Mouse (Mus musculus): Measurements from ENCODE around the gene Dmap1. TPM values are rescaled to one million over a fixed set of nuclear protein-coding genes. Genes with fewer than 3 reads are reported as not detected.

Dmap1 gene
- polyA plus RNA-seq, 1 experiment from 2014 or later = 59.0 TPM

- H3K4me2 ChIP-seq = no peak overlapping the region
- H3K4me3 ChIP-seq (ENCODE audit: low read depth, low read length) = no peak overlapping the region
- DNase-seq (ENCODE audit: low spot score) (no peak), ATAC-seq (replicated peaks; ENCODE audit: low FRiP score) (no peak)
- H3K9me3 ChIP-seq (ENCODE audit: control insufficient read depth, low read length) = no peaks in the 10 kb centered on the region
- no peak overlapping the region for H3K9ac ChIP-seq (ENCODE audit: low read depth, low read length)
- WGBS = 92% methylated on average over 4 of the region's 4 CpGs
- H3K27ac ChIP-seq (ENCODE audit: low read depth, low read length) = no peak overlapping the region
- H3K36me3 ChIP-seq (ENCODE audit: control insufficient read depth, insufficient read depth, low read length) = no peaks in the 10 kb centered on the region; the same call in 1 of the 2 replicates
- H3K27me3 ChIP-seq (replicated peaks; ENCODE audit: control insufficient read depth, insufficient read depth, low read length) = no peaks in the 10 kb centered on the region
- peaks cover 20% of the 10 kb centered on the region for H3K4me1 ChIP-seq (replicated peaks; ENCODE audit: control insufficient read depth, insufficient read depth, low read length)
Observed at GRCm38 (mm10) chr4:117636152-117636551, 45.9 kb downstream of the Dmap1 start.

GRCm38 (mm10) chr4:117634642-117635041 is 47.4 kb downstream of the Dmap1 start:
- Histone ChIP-seq H3K27me3 (replicated peaks; ENCODE audit: control insufficient read depth, insufficient read depth, low read length) (no peaks in the 10 kb centered on the region), H3K4me1 (replicated peaks; ENCODE audit: control insufficient read depth, insufficient read depth, low read length) (peaks cover 20% of the 10 kb centered on the region), H3K4me3 (ENCODE audit: low read depth, low read length) (no peak overlapping the region), H3K36me3 (ENCODE audit: control insufficient read depth, insufficient read depth, low read length) (no peaks in the 10 kb centered on the region), H3K9ac (ENCODE audit: low read depth, low read length) (no peak overlapping the region), H3K27ac (ENCODE audit: low read depth, low read length) (no peak overlapping the region), H3K4me2 (peak overlapping the region; percentile 11; the same call in 1 of the 2 replicates), H3K9me3 (ENCODE audit: control insufficient read depth, low read length) (no peaks in the 10 kb centered on the region)
- no peak for DNase-seq (ENCODE audit: low spot score)
- 40% methylated on average over 7 of the region's 7 CpGs for WGBS
- peak; percentile 86 for ATAC-seq (replicated peaks; ENCODE audit: low FRiP score)

GRCm38 (mm10) chr4:117633527-117633926 is 48.5 kb downstream of the Dmap1 start:
- 72% methylated on average over 5 of the region's 5 CpGs for WGBS
- Histone ChIP-seq H3K4me3 (ENCODE audit: low read depth, low read length) (no peak overlapping the region), H3K9ac (ENCODE audit: low read depth, low read length) (no peak overlapping the region), H3K9me3 (ENCODE audit: control insufficient read depth, low read length) (no peaks in the 10 kb centered on the region), H3K4me2 (no peak overlapping the region), H3K36me3 (ENCODE audit: control insufficient read depth, insufficient read depth, low read length) (no peaks in the 10 kb centered on the region), H3K4me1 (replicated peaks; ENCODE audit: control insufficient read depth, insufficient read depth, low read length) (peaks cover 20% of the 10 kb centered on the region), H3K27me3 (replicated peaks; ENCODE audit: control insufficient read depth, insufficient read depth, low read length) (no peaks in the 10 kb centered on the region), H3K27ac (ENCODE audit: low read depth, low read length) (no peak overlapping the region)
- ATAC-seq (replicated peaks; ENCODE audit: low FRiP score) (no peak), DNase-seq (ENCODE audit: low spot score) (no peak)

GRCm38 (mm10) chr4:117630053-117630670 is 51.9 kb downstream of the Dmap1 start:
- H3K4me1 ChIP-seq (replicated peaks; ENCODE audit: control insufficient read depth, insufficient read depth, low read length) = peaks cover 7% of the 10 kb centered on the region
- no peak overlapping the region for H3K9ac ChIP-seq (ENCODE audit: low read depth, low read length)
- WGBS = 71% methylated on average over 6 of the region's 6 CpGs
- DNase-seq (ENCODE audit: low spot score) = no peak
- H3K36me3 ChIP-seq (ENCODE audit: control insufficient read depth, insufficient read depth, low read length) = no peaks in the 10 kb centered on the region
- no peaks in the 10 kb centered on the region for H3K9me3 ChIP-seq (ENCODE audit: control insufficient read depth, low read length)
- no peak overlapping the region for H3K4me3 ChIP-seq (ENCODE audit: low read depth, low read length)
- no peak for ATAC-seq (replicated peaks; ENCODE audit: low FRiP score)
- no peaks in the 10 kb centered on the region for H3K27me3 ChIP-seq (replicated peaks; ENCODE audit: control insufficient read depth, insufficient read depth, low read length)
- H3K4me2 ChIP-seq = no peak overlapping the region
- H3K27ac ChIP-seq (ENCODE audit: low read depth, low read length) = no peak overlapping the region

- Histone ChIP-seq H3K4me3 (ENCODE audit: low read depth, low read length) (no peak overlapping the region), H3K4me2 (no peak overlapping the region), H3K36me3 (ENCODE audit: control insufficient read depth, insufficient read depth, low read length) (no peaks in the 10 kb centered on the region), H3K4me1 (replicated peaks; ENCODE audit: control insufficient read depth, insufficient read depth, low read length) (no peaks in the 10 kb centered on the region), H3K9me3 (ENCODE audit: control insufficient read depth, low read length) (no peaks in the 10 kb centered on the region), H3K27me3 (replicated peaks; ENCODE audit: control insufficient read depth, insufficient read depth, low read length) (no peaks in the 10 kb centered on the region), H3K9ac (ENCODE audit: low read depth, low read length) (no peak overlapping the region), H3K27ac (ENCODE audit: low read depth, low read length) (no peak overlapping the region)
- WGBS = 72% methylated on average over 1 of the region's 1 CpGs
- DNase-seq (ENCODE audit: low spot score) (no peak), ATAC-seq (replicated peaks; ENCODE audit: low FRiP score) (no peak)
Observed at GRCm38 (mm10) chr4:117628464-117628863, 53.6 kb downstream of the Dmap1 start.

Other genes with a start within 250 kb of the Dmap1 start
- 63.6 and 70.9 TPM in 2 replicates for gene Rnf220, start 185.2 kb downstream of the Dmap1 start, polyA plus RNA-seq (2014; fragmentation: Nextera tagmentation; extraction: Ambion mirVana)
- gene Eri3, start 131.9 kb downstream of the Dmap1 start, polyA plus RNA-seq (2014; fragmentation: Nextera tagmentation; extraction: Ambion mirVana) = 88.1 and 89.9 TPM in 2 replicates
- gene Gm12845, start 42.1 kb upstream of the Dmap1 start, polyA plus RNA-seq (2014; fragmentation: Nextera tagmentation; extraction: Ambion mirVana) = not detected in 2 replicates
- gene Klf17, start 83.4 kb upstream of the Dmap1 start, polyA plus RNA-seq (2014; fragmentation: Nextera tagmentation; extraction: Ambion mirVana) = not detected in 2 replicates
- gene Slc6a9, start 152.2 kb upstream of the Dmap1 start, polyA plus RNA-seq (2014; fragmentation: Nextera tagmentation; extraction: Ambion mirVana) = 21.7 and 26.3 TPM in 2 replicates
- gene Ccdc24, start 190.3 kb upstream of the Dmap1 start, polyA plus RNA-seq (2014; fragmentation: Nextera tagmentation; extraction: Ambion mirVana) = 1.1 and 1.5 TPM in 2 replicates
- gene B4galt2, start 201.2 kb upstream of the Dmap1 start, polyA plus RNA-seq (2014; fragmentation: Nextera tagmentation; extraction: Ambion mirVana) = 9.3 and 10.5 TPM in 2 replicates
- gene Atp6v0b, start 205.1 kb upstream of the Dmap1 start, polyA plus RNA-seq (2014; fragmentation: Nextera tagmentation; extraction: Ambion mirVana) = 212 and 229 TPM in 2 replicates
- 21.9 and 23.1 TPM in 2 replicates for gene Dph2, start 209.8 kb upstream of the Dmap1 start, polyA plus RNA-seq (2014; fragmentation: Nextera tagmentation; extraction: Ambion mirVana)
- 42.7 and 44.2 TPM in 2 replicates for gene Ipo13, start 232.7 kb upstream of the Dmap1 start, polyA plus RNA-seq (2014; fragmentation: Nextera tagmentation; extraction: Ambion mirVana)
- gene Artn, start 247.5 kb upstream of the Dmap1 start, polyA plus RNA-seq (2014; fragmentation: Nextera tagmentation; extraction: Ambion mirVana) = 0.74 and 1.2 TPM in 2 replicates

All from liver, embryonic 11.5 days (tissue).